Mouse (Mus musculus): ENCODE measurements around the gene Clrn3. TPM values are rescaled to one million over a fixed set of nuclear protein-coding genes. Genes with fewer than 3 reads are reported as not detected.
A peak's percentile ranks its signal among the peaks of the same experiment; 100 is the strongest.
"Not testable (repeated sequence)": the region's sequence is repeated elsewhere in the genome, so short reads cannot be mapped to it uniquely, and the experiment has no call there.

Gene Clrn3
- polyA plus RNA-seq (2015; fragmentation: Nextera tagmentation; extraction: Ambion mirVana) = not detected in 2 replicates

GRCm38 (mm10) chr7:135528515-135528914 lies at the start of gene Clrn3:
Gene Clrn3, minus strand, starts transcription at chr7:135528654.
- H3K4me1 ChIP-seq (ENCODE audit: insufficient read depth, low read depth, low read length) = no peaks in the 10 kb centered on the region
- no peak within 1 kb of the TSS for H3K27ac ChIP-seq (ENCODE audit: low read length)
- no peaks in the 10 kb centered on the region for H3K27me3 ChIP-seq (replicated peaks; ENCODE audit: insufficient read depth, low read length)
- no peak within 1 kb of the TSS for H3K4me2 ChIP-seq (replicated peaks; ENCODE audit: low read depth, low read length)
- TF ChIP-seq CTCF (IDR thresholded peaks at IDR 0.05) (no peak), EP300 (IDR thresholded peaks at IDR 0.05) (no peak)
- WGBS = 84% methylated on average over 7 of the region's 7 CpGs
- no peaks in the 10 kb centered on the region for H3K9me3 ChIP-seq (ENCODE audit: low read length)
- H3K4me3 ChIP-seq (ENCODE audit: low read depth, low read length) = no peak within 1 kb of the TSS
- DNase-seq (ENCODE audit: low spot score) (no peak), ATAC-seq (no peak)
- H3K9ac ChIP-seq (replicated peaks; ENCODE audit: low read depth) = no peak within 1 kb of the TSS
- no peaks in the 10 kb centered on the region for H3K36me3 ChIP-seq (ENCODE audit: insufficient read depth, low read length)

DNA sequence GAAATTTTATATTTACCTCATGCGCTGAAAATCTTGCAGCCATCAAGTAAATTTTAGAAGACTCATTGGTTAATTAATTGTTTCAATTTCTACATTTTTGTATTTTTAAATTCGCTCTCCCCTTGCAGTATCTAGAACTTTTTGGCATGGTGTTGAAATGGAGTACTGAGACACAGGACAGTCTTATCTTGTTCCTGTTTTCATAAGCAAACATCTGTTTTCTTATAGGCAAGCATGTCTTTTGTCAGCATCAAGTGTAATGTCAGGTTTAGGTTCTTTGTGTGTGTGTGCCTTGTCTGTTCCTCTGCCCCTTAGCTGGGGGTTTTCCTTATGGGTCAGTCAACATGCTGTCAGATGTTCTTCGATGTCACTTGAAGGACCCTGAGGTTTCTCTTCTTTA lies 47.9 kb upstream of the Clrn3 start:
- TF ChIP-seq EP300 (IDR thresholded peaks at IDR 0.05) (no peak), CTCF (IDR thresholded peaks at IDR 0.05) (no peak)
- H3K9ac ChIP-seq (replicated peaks; ENCODE audit: low read depth) = no peak overlapping the region
- H3K36me3 ChIP-seq (ENCODE audit: insufficient read depth, low read length) = no peaks in the 10 kb centered on the region
- H3K27ac ChIP-seq (ENCODE audit: low read length) = no peak overlapping the region
- ATAC-seq (no peak), DNase-seq (ENCODE audit: low spot score) (no peak)
- H3K9me3 ChIP-seq (ENCODE audit: low read length) = no peaks in the 10 kb centered on the region
- no peak overlapping the region for H3K4me3 ChIP-seq (ENCODE audit: low read depth, low read length)
- WGBS = 82% methylated on average over 3 of the region's 3 CpGs
- H3K4me2 ChIP-seq (replicated peaks; ENCODE audit: low read depth, low read length) = no peak overlapping the region
- no peaks in the 10 kb centered on the region for H3K4me1 ChIP-seq (ENCODE audit: insufficient read depth, low read depth, low read length)
- H3K27me3 ChIP-seq (replicated peaks; ENCODE audit: insufficient read depth, low read length) = no peaks in the 10 kb centered on the region

- 55% methylated on average over 7 of the region's 7 CpGs for WGBS
- DNase-seq (ENCODE audit: low spot score); H3K27me3 ChIP-seq (replicated peaks; ENCODE audit: insufficient read depth, low read length); ATAC-seq; H3K4me1 ChIP-seq (ENCODE audit: insufficient read depth, low read depth, low read length); H3K4me2 ChIP-seq (replicated peaks; ENCODE audit: low read depth, low read length); H3K9me3 ChIP-seq (ENCODE audit: low read length); H3K4me3 ChIP-seq (ENCODE audit: low read depth, low read length); H3K27ac ChIP-seq (ENCODE audit: low read length); H3K9ac ChIP-seq (replicated peaks; ENCODE audit: low read depth); H3K36me3 ChIP-seq (ENCODE audit: insufficient read depth, low read length): not testable (repeated sequence)
Observed at GRCm38 (mm10) chr7:135575319-135576069, 47.0 kb upstream of the Clrn3 start.

- ATAC-seq (no peak; the same call in 1 of the 2 replicates), DNase-seq (ENCODE audit: low spot score) (no peak)
- H3K27me3 ChIP-seq (replicated peaks; ENCODE audit: insufficient read depth, low read length) = no peaks in the 10 kb centered on the region
- H3K36me3 ChIP-seq (ENCODE audit: insufficient read depth, low read length) = no peaks in the 10 kb centered on the region
- H3K27ac ChIP-seq (ENCODE audit: low read length) = no peak overlapping the region
- TF ChIP-seq EP300 (IDR thresholded peaks at IDR 0.05) = no peak
- no peak for TF ChIP-seq CTCF (IDR thresholded peaks at IDR 0.05)
- no peaks in the 10 kb centered on the region for H3K4me1 ChIP-seq (ENCODE audit: insufficient read depth, low read depth, low read length)
- H3K9me3 ChIP-seq (ENCODE audit: low read length) = no peaks in the 10 kb centered on the region
- no peak overlapping the region for H3K4me2 ChIP-seq (replicated peaks; ENCODE audit: low read depth, low read length)
- H3K4me3 ChIP-seq (ENCODE audit: low read depth, low read length) = no peak overlapping the region
- H3K9ac ChIP-seq (replicated peaks; ENCODE audit: low read depth) = no peak overlapping the region
- WGBS = 45% methylated on average over 10 of the region's 10 CpGs
Observed at GRCm38 (mm10) chr7:135571951-135572559, 43.6 kb upstream of the Clrn3 start.

DNA sequence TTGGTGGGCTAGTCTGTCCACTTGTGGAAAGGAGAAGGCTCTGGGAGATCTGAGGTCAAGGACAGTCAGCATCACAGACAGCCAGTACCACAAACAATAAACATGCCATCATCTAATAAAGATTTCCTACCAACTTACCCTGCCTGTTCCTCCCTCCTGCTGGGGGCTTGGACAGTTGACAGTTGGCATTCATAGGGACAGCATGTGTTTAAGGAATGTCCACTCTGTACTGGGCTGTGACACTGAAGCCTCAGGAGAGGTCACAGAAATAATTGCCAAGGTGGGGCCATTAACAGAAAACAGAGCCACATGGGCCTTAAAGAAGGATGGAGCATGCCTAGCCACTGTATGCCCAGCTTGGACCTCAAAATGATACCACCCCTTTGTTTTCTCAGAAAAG lies 42.9 kb upstream of the Clrn3 start:
- H3K4me2 ChIP-seq (replicated peaks; ENCODE audit: low read depth, low read length) = no peak overlapping the region
- H3K9ac ChIP-seq (replicated peaks; ENCODE audit: low read depth) = no peak overlapping the region
- no peaks in the 10 kb centered on the region for H3K36me3 ChIP-seq (ENCODE audit: insufficient read depth, low read length)
- TF ChIP-seq EP300 (IDR thresholded peaks at IDR 0.05) = no peak
- TF ChIP-seq CTCF (IDR thresholded peaks at IDR 0.05) = no peak
- H3K27ac ChIP-seq (ENCODE audit: low read length) = no peak overlapping the region
- DNase-seq (ENCODE audit: low spot score) = no peak
- H3K4me1 ChIP-seq (ENCODE audit: insufficient read depth, low read depth, low read length) = no peaks in the 10 kb centered on the region
- H3K4me3 ChIP-seq (ENCODE audit: low read depth, low read length) = no peak overlapping the region
- no peaks in the 10 kb centered on the region for H3K27me3 ChIP-seq (replicated peaks; ENCODE audit: insufficient read depth, low read length)
- no peak for ATAC-seq
- H3K9me3 ChIP-seq (ENCODE audit: low read length) = no peaks in the 10 kb centered on the region

- H3K4me2 ChIP-seq (replicated peaks; ENCODE audit: low read depth, low read length) = no peak overlapping the region
- H3K9me3 ChIP-seq (ENCODE audit: low read length) = no peaks in the 10 kb centered on the region
- ATAC-seq (peak; percentile 67), DNase-seq (ENCODE audit: low spot score) (peak; percentile 75)
- H3K27ac ChIP-seq (ENCODE audit: low read length) = no peak overlapping the region
- H3K4me1 ChIP-seq (ENCODE audit: insufficient read depth, low read depth, low read length) = no peaks in the 10 kb centered on the region
- WGBS = 61% methylated on average over 2 of the region's 2 CpGs
- H3K9ac ChIP-seq (replicated peaks; ENCODE audit: low read depth) = no peak overlapping the region
- TF ChIP-seq CTCF (IDR thresholded peaks at IDR 0.05) (no peak), EP300 (IDR thresholded peaks at IDR 0.05) (no peak)
- H3K36me3 ChIP-seq (ENCODE audit: insufficient read depth, low read length) = no peaks in the 10 kb centered on the region
- no peaks in the 10 kb centered on the region for H3K27me3 ChIP-seq (replicated peaks; ENCODE audit: insufficient read depth, low read length)
- no peak overlapping the region for H3K4me3 ChIP-seq (ENCODE audit: low read depth, low read length)
Observed at GRCm38 (mm10) chr7:135568550-135568949, 40.1 kb upstream of the Clrn3 start.

All from lung, postnatal 0 days (tissue).